Mouse (Mus musculus) midbrain, embryonic 15.5 days (tissue): ENCODE measurements around the gene Myh7. TPM values are rescaled to one million over a fixed set of nuclear protein-coding genes. Genes with fewer than 3 reads are reported as not detected.

ENCODE experiments used
- ATAC-seq: fragments of 200-750 bp; cut with Nextera tagmentation; replicated peaks from 2 replicates; pipeline ENCODE4 v1.8.0; 2017; ENCODE audit warnings: moderate TSS enrichment
- H3K27ac ChIP-seq: fragments of 300-500 bp; sonication (generic); 2 replicates; pipeline ENCODE4 v1.5.1; 2015; ENCODE audit warnings: mild to moderate bottlenecking, inconsistent platforms
- H3K27me3 ChIP-seq: fragments of 300-500 bp; sonication (generic); replicated peaks from 2 replicates; pipeline ENCODE4 v1.6.1; 2015; ENCODE audit warnings: inconsistent platforms
- H3K36me3 ChIP-seq: fragments of 300-500 bp; sonication (generic); replicated peaks from 2 replicates; pipeline ENCODE4 v1.6.1; 2015; ENCODE audit warnings: inconsistent platforms
- H3K4me1 ChIP-seq: fragments of 300-500 bp; sonication (generic); 2 replicates; pipeline ENCODE4 v1.6.1; 2015; ENCODE audit warnings: inconsistent platforms
- H3K4me2 ChIP-seq: fragments of 300-500 bp; sonication (generic); 2 replicates; pipeline ENCODE4 v1.6.1; 2015; ENCODE audit warnings: inconsistent platforms, mild to moderate bottlenecking, moderate library complexity
- H3K4me3 ChIP-seq: fragments of 300-500 bp; sonication (generic); 2 replicates; pipeline ENCODE4 v1.5.1; 2015; ENCODE audit warnings: mild to moderate bottlenecking, inconsistent platforms
- H3K9ac ChIP-seq: fragments of 300-500 bp; sonication (generic); 2 replicates; pipeline ENCODE4 v1.6.1; 2015; ENCODE audit warnings: mild to moderate bottlenecking, inconsistent platforms
- H3K9me3 ChIP-seq: fragments of 300-500 bp; sonication (generic); 2 replicates; pipeline ENCODE4 v1.6.1; 2016; ENCODE audit warnings: inconsistent platforms
- WGBS: fragments of 180-500 bp; shearing (Covaris S2); methylation state at CpG from one replicate; pipeline ENCODE4 v1.1.7; 2015; ENCODE audit warnings: mixed read lengths; 5-methylcytosine and 5-hydroxymethylcytosine counted together
- polyA plus RNA-seq: library from polyadenylated mRNA; unstranded; fragments of >200 nt; fragmentation: Nextera tagmentation; extraction: Ambion mirVana; gene quantifications from 2 replicates; pipeline ENCODE4 v1.2.1, GENCODE M21; 2015

Myh7 gene
- polyA plus RNA-seq, 1 experiment from 2014 or later: 7.5 TPM

DNA sequence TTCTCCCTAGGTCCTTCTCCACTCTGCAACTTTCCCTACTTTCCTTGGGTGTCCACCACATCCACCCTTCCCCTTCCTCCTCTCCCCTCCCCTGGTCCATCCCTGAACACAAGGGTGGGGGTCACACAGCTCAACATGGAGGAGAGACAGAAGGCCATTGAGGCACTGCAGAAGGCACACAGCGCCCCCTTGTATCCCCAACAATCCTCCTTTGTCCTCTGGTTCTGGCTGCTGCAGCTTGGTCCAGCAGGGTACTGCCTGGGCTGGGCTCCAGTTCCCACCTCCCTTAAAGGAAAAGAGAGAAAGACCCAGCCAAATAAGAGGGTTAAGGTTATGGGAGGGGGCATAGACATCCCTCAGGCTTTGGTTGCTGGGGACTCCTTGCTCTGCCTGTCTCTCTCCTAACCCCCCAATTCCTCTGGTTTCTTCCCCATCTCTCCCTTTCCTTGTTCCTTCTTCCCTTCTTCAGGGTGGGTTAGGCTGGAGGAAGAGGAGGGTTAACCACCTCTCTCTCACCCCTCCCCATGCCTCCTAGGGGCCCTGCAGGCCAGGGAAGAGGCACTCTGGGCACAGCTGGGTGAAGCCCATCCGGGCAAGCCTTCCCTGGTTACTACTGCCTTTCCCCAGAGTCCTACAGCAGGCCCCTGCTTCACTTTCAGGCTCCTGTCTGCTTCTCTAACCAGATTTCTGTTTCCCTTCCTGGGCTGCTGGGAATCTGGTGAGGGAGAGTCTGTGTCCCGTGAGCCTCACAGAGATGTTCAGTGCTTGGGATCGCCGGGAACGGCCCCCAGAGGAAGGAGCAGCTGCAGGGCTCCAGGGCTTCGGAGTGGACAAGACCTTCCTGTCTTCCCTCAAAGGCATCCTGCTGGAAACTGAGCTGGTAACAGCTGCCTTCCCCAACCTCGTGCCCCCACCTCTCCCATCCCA lies 58.3 kb downstream of the Myh7 start, which contains the start of gene Cmtm5:
TSS of gene Cmtm5 (plus strand) at position 358 of the 927 bp plus-strand sequence.
- Histone ChIP-seq H3K36me3 (no peaks in the 10 kb centered on the region), H3K27me3 (no peaks in the 10 kb centered on the region), H3K27ac (peak within 1 kb of the TSS; percentile 63), H3K9me3 (no peaks in the 10 kb centered on the region), H3K4me1 (peaks cover 7% of the 10 kb centered on the region; the same call in 1 of the 2 replicates), H3K4me2 (no peak within 1 kb of the TSS), H3K9ac (no peak within 1 kb of the TSS), H3K4me3 (no peak within 1 kb of the TSS)
- peak; percentile 77 for ATAC-seq
- 37% methylated on average over 8 of the region's 8 CpGs for WGBS

DNA sequence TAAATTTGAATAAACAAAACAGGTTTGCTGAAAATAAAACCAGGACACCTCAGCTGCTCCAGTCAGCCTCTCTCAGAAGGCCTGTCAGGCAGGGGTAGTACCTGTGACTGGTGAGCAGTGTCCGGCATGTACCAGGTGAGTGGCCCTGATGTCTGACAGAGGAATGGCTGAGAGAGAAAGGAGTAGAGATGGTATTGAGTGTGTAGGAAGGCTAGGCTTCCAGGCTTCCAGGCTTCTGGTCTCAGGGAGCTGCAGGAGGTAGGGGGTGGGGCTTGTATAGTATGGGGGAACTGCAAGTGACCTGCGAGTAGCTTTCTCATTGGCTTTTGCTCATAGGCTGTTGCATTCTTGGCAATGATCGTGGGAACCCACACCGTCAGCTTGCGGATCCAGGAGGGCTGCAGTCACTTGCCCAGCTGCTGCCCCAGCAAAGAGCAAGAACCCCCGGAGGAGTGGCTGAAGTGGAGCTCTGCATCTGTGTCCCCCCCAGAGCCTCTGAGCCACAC lies 61.7 kb downstream of the Myh7 start, which contains the start of gene Il25:
TSS of gene Il25 (plus strand) at position 51 of the 506 bp plus-strand sequence.
- WGBS: 41% methylated on average over 6 of the region's 6 CpGs
- Histone ChIP-seq H3K27ac (no peak within 1 kb of the TSS), H3K4me1 (peaks cover 12% of the 10 kb centered on the region; the same call in 1 of the 2 replicates), H3K36me3 (no peaks in the 10 kb centered on the region), H3K9ac (no peak within 1 kb of the TSS), H3K4me2 (no peak within 1 kb of the TSS), H3K27me3 (no peaks in the 10 kb centered on the region), H3K9me3 (no peaks in the 10 kb centered on the region), H3K4me3 (no peak within 1 kb of the TSS)
- no peak for ATAC-seq

DNA sequence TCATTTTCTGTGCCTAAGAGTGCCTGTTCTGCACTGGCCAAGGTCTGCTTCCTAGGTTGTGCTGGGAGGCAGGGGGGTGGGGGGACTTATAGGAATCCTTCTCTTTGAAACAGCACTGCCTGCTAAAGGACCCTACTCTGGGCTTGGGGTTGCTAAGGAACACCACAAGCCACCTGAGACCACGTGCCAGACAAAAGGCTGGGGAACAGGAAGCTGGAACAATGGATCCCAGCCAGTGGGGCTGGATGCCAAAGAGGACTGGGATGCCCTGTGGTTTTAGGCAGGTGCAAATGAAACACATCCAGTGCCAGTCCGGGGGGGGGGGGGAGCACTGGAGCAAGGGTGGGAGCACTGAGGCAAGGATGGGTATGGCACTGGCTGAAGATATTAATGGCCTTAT lies 64.0 kb downstream of the Myh7 start:
- Histone ChIP-seq H3K36me3 (no peaks in the 10 kb centered on the region), H3K27ac (no peak overlapping the region), H3K4me1 (peaks cover 24% of the 10 kb centered on the region), H3K27me3 (no peaks in the 10 kb centered on the region), H3K4me2 (no peak overlapping the region), H3K9me3 (no peaks in the 10 kb centered on the region), H3K4me3 (no peak overlapping the region), H3K9ac (no peak overlapping the region)
- WGBS: 20% methylated on average over 2 of the region's 2 CpGs
- ATAC-seq: no peak

DNA sequence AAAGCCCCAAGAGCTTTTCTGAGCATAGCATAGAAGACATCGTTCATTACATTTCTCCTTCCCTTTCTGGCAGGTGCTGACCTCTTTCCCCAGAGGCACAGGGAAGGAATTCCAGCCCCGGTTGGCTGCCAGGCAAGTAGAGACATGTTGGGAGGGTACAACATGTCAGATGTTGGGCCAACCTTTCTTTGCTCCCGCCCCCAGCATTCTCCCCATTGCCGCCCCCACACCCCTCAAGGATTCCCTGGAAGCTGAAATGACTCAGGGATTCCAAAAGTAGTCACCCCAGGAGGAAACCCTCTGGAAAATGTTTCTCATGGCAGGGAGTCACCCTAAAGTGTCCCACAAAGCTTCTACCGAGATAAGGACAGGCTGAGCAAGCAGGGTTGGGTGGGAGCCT lies 64.6 kb downstream of the Myh7 start:
- no peak overlapping the region for H3K27ac ChIP-seq
- H3K27me3 ChIP-seq: no peaks in the 10 kb centered on the region

DNA sequence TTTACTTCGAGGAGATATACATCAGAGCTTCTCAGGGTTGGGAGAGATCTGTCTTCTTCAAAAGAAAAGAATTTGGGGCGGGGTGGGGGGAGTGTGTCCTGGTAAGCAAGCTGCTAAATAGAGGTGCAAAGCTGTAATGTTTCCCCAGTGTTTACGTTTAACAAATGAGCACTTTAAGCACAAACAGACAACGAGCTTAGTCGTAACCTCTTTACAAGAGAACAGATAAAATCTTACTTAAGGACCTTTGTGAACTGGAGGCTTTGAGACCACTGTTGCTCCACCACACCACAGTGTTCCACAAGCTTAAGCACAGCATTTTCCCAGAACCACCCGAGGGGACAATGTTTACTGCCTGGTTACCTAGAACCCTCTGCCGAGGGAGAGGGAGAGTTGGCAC lies 67.1 kb downstream of the Myh7 start:
- Histone ChIP-seq H3K27me3 (no peaks in the 10 kb centered on the region), H3K27ac (peak overlapping the region; percentile 85), H3K36me3 (no peaks in the 10 kb centered on the region), H3K9ac (peak overlapping the region; percentile 64; the same call in 1 of the 2 replicates), H3K4me3 (peak overlapping the region; percentile 51), H3K4me1 (peaks cover 41% of the 10 kb centered on the region), H3K9me3 (no peaks in the 10 kb centered on the region), H3K4me2 (peak overlapping the region; percentile 85)
- WGBS: 17% methylated on average over 7 of the region's 7 CpGs
- no peak for ATAC-seq

More for the DNA sequence above, 64.6 kb downstream of the Myh7 start:
- ATAC-seq: no peak
- no peak overlapping the region for H3K4me2 ChIP-seq
- no peaks in the 10 kb centered on the region for H3K9me3 ChIP-seq
- H3K9ac ChIP-seq: no peak overlapping the region
- H3K4me1 ChIP-seq: peaks cover 30% of the 10 kb centered on the region
- no peak overlapping the region for H3K4me3 ChIP-seq
- no peaks in the 10 kb centered on the region for H3K36me3 ChIP-seq
- WGBS: 85% methylated on average over 5 of the region's 5 CpGs

DNA sequence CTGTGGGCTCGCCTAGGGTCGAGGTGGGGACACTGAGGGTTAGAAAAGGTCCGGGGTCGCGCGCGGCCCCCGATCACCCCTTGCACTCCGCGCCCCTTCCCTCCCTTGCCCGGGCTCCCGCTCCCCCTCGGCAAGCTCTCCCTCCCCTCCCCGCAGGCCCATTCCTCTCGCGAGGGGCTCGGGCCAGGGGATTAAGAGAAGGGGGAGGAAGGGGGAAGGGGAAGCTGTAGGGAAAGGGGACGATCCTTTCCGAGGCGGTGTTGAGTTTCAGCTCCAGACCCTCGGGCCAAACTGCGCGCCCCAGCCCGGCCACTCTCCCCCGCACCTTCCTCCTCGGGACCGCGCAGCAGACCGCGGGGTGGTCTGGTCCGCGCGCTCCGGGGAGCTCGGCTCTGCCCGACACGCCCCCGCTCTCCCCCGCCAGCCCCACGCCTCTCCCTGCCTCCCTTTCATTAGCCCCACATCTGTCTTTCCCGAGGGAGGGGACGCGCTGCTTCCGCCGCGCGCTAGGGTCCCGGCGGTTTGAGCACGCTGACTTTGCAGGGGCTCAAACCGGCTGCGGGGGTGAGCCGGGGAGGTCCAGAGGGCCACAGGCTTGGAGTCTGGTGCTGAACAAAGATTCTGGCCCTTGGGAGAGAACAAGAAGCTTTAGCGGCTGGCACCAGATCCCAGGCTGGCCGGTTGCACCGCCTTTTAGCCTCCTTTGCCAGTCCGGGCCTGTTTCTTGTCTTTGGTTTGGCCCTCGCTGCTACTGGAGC lies 67.8 kb downstream of the Myh7 start:
- ATAC-seq: peak; percentile 65
- H3K9me3 ChIP-seq: no peaks in the 10 kb centered on the region
- H3K4me3 ChIP-seq: peak overlapping the region; percentile 51
- WGBS: under 1% methylated on average over 56 of the region's 58 CpGs
- H3K9ac ChIP-seq: peak overlapping the region; percentile 64
- no peaks in the 10 kb centered on the region; the same call in 1 of the 2 replicates for H3K36me3 ChIP-seq
- no peaks in the 10 kb centered on the region for H3K27me3 ChIP-seq
- peaks cover 41% of the 10 kb centered on the region for H3K4me1 ChIP-seq
- peak overlapping the region; percentile 85 for H3K4me2 ChIP-seq
- peak overlapping the region; percentile 85 for H3K27ac ChIP-seq

DNA sequence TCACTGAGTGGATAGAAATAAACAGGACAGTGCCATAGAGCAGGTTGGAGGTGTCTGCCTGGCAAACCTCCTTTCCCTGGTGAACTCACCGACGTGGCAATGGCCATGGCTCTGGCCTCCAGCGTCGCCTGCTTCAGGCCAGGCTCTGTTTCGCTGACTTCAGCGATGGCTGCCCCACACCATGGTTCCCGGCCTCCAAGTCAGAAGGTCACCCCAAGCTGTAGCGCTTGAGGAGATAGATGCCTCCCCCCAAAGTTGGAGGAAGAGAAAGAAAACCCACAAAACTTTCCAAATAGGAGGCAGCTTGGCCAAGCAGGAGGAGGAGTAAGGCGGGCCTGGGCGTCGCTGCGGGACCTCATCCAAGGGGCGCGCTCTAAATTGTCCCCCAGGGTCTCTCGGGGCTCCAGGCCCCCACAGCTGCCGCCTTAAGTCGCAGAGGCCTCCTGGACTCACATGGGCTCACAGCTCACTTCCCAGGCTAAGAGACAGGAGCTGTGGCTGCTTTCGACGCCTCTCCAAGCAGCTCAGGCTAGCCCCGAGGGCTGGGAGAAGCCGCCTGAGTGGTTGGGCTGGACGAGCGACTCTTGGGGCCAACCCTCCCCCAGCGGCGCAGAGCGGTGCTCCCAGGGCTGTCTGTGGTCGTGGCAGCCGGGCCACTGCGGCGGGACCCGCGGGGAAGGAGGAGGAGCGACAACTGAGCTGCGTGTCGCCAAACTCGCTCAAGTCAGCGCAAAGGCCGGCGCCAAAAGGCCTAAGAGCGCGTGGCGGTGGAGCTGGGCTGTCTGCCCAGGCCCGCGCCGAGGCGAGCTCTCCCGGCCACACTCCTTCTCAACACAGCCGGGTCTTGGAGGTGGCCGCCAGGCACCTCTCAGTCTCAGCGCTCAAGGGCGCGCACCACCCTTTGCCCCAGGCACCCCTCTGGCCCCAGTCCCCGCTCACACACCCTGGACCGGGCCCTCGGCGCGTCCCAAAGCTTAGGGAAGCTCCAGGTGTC lies 68.8 kb downstream of the Myh7 start, which contains the start of gene Efs:
TSS of gene Efs (minus strand) at position 778 of the 994 bp plus-strand sequence.
- Histone ChIP-seq H3K4me1 (peaks cover 41% of the 10 kb centered on the region), H3K9me3 (no peaks in the 10 kb centered on the region), H3K4me3 (peak within 1 kb of the TSS; percentile 51), H3K27me3 (no peaks in the 10 kb centered on the region), H3K36me3 (no peaks in the 10 kb centered on the region; the same call in 1 of the 2 replicates), H3K4me2 (peak within 1 kb of the TSS; percentile 85), H3K9ac (peak within 1 kb of the TSS; percentile 64), H3K27ac (peak within 1 kb of the TSS; percentile 85)
- peak; percentile 65 for ATAC-seq
- WGBS: 2% methylated on average over 57 of the region's 57 CpGs

DNA sequence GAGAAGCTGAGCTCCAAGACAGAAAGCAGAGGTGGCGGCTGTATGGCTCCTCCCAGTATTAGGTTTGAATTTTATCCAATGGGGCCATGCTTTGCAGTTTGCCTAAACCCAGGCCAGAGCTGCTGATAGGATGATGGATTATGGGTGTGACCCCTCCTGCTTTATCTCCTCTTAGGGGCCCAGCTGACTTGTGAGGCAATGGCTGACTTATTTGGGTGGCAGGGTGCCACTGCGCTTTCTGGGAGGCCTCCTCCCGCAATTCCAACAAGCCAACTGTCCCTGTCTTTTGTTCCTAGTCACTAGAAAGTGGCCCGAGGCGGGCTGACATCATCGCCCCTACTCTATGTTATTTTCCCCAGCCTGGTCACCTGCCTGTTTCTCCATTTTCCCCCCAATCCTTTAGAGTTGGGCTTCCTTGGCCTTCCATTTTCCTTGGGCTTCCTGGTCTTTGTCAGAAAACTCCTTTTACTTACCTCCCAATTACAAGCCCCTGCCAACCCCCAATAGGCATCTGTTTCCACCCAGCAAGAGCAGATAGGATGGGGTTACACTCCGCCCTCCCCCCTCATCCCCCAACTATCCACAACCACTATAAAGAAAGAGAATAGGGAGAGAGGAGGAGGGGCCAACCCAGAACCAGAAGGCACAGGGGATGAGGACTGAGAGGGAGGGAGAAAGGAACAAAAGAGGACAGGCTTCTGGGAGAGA lies 69.6 kb downstream of the Myh7 start:
- WGBS: 16% methylated on average over 7 of the region's 7 CpGs
- Histone ChIP-seq H3K27ac (peak overlapping the region; percentile 85), H3K4me1 (peaks cover 36% of the 10 kb centered on the region), H3K4me2 (peak overlapping the region; percentile 85), H3K4me3 (peak overlapping the region; percentile 51), H3K27me3 (no peaks in the 10 kb centered on the region), H3K9me3 (no peaks in the 10 kb centered on the region), H3K9ac (no peak overlapping the region), H3K36me3 (no peaks in the 10 kb centered on the region; the same call in 1 of the 2 replicates)
- ATAC-seq: peak; percentile 48
